Mouse (Mus musculus) heart, embryonic 15.5 days (tissue): Measurements from ENCODE around the gene C1s1. TPM values are rescaled to one million over a fixed set of nuclear protein-coding genes. Genes with fewer than 3 reads are reported as not detected.
A peak's percentile ranks its signal among the peaks of the same experiment; 100 is the strongest.
"Not testable (repeated sequence)": the region's sequence is repeated elsewhere in the genome, so short reads cannot be mapped to it uniquely, and the experiment has no call there.

Experiments used
- ATAC-seq: fragments of 200-750 bp; cut with Nextera tagmentation; replicated peaks from 2 replicates; pipeline ENCODE4 v1.8.0; 2017; ENCODE audit warnings: low read depth, moderate TSS enrichment; ENCODE audit not compliant: insufficient number of reproducible peaks, insufficient read depth, low FRiP score
- H3K27ac ChIP-seq: fragments of 300-500 bp; sonication (generic); 2 replicates; pipeline ENCODE4 v1.5.1; 2015; ENCODE audit warnings: mild to moderate bottlenecking, inconsistent platforms
- H3K27me3 ChIP-seq: fragments of 300-500 bp; sonication (generic); 2 replicates; pipeline ENCODE4 v1.6.1; 2015; ENCODE audit warnings: inconsistent platforms
- H3K36me3 ChIP-seq: fragments of 300-500 bp; sonication (generic); 2 replicates; pipeline ENCODE4 v1.6.1; 2015; ENCODE audit warnings: mild to moderate bottlenecking, inconsistent platforms
- H3K4me1 ChIP-seq: fragments of 300-500 bp; sonication (generic); replicated peaks from 2 replicates; pipeline ENCODE4 v1.6.1; 2015; ENCODE audit warnings: inconsistent platforms
- H3K4me2 ChIP-seq: fragments of 300-500 bp; sonication (generic); 2 replicates; pipeline ENCODE4 v1.6.1; 2015; ENCODE audit warnings: inconsistent platforms, mild to moderate bottlenecking, moderate library complexity
- H3K4me3 ChIP-seq: fragments of 300-500 bp; sonication (generic); 2 replicates; pipeline ENCODE4 v1.5.1; 2015; ENCODE audit warnings: mild to moderate bottlenecking, inconsistent platforms
- H3K9ac ChIP-seq: fragments of 300-500 bp; sonication (generic); 2 replicates; pipeline ENCODE4 v1.6.1; 2015; ENCODE audit warnings: mild to moderate bottlenecking, inconsistent platforms
- H3K9me3 ChIP-seq: fragments of 300-500 bp; sonication (generic); replicated peaks from 2 replicates; pipeline ENCODE4 v1.6.1; 2016; ENCODE audit warnings: inconsistent platforms
- WGBS: fragments of 180-500 bp; shearing (Covaris S2); methylation state at CpG from one replicate; pipeline ENCODE4 v1.1.7; 2015; ENCODE audit warnings: mixed read lengths; 5-methylcytosine and 5-hydroxymethylcytosine counted together
- polyA plus RNA-seq: library from polyadenylated mRNA; unstranded; fragments of >200 nt; fragmentation: Nextera tagmentation; extraction: Ambion mirVana; gene quantifications from 2 replicates; pipeline ENCODE4 v1.2.1, GENCODE M21; 2015

The C1s1 gene
- polyA plus RNA-seq, 1 experiment from 2014 or later = 2.0 TPM

DNA sequence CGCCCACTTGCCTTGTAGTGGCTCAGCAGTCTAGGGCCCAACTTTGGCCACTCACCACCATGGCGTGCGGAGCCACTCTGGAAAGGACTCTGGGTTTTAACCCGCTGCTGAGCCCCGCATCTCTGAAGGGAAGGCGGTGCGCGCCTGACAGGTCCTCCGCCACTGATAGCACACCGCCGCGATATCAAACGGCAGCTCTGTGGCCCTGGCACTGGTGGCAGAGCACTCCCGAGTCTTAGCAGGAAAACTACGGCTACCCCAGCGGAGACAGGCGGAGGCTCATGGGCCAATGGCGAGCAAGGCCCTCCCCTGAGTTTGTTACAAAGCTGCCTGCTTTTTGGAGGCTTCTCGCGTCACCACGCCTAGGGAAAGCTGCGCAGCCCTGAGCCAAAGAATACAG is 10.6 kb upstream of the C1s1 start:
- Histone ChIP-seq H3K4me1 (no peaks in the 10 kb centered on the region), H3K27me3 (no peaks in the 10 kb centered on the region), H3K36me3 (no peaks in the 10 kb centered on the region), H3K4me2 (no peak overlapping the region), H3K4me3 (no peak overlapping the region), H3K9me3 (0 out of 2 replicates have a peak, but pooled peaks cover 5% of the 10 kb centered on the region), H3K27ac (no peak overlapping the region), H3K9ac (no peak overlapping the region)
- no peak for ATAC-seq
- 61% methylated on average over 22 of the region's 22 CpGs for WGBS

DNA sequence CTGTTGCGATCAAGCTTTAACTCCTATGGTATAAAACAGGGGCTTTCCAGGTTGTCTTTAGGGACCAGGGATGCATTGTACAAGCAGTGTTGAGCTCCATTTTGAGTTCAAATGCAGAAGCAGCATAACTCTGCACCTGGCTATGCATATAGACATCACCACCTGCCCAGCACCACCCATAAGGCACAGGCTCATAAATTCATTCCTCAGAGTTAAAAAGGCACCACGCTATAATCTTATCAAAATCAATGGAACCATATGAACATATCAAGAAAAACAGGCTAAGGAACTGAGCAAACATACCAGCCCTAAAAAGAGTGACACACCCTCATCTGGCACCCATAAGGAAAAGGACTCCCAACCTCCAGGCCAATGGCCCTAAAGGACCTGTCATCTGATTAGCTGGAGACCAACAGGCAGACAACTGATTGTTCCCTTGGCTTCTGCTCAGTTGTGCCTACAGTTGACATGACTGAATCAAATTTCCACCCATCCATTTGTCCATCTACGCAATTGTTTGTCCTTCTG is 6.9 kb upstream of the C1s1 start:
- WGBS = 79% methylated on average over 3 of the region's 3 CpGs
- ATAC-seq = no peak

DNA sequence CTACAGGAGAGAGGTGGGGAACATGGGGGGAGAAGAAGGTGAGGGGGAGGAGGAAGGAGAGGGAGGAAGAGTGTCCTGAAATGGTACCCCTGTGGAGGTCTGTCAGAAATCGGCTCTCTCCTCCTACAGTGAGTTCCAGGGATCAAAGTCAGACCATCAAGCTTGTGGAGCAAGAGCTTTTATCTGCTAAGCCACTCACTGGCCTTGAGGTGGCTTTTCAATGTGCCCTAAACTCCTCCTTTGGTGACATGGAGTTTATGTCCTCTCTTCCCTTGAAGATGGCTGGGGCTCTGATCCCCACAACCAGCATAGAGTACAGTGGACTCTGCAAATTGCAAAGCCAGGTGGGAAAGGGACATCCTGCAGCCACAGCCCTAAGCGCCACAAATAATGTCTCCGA is 5.8 kb upstream of the C1s1 start:
- not testable (repeated sequence) for H3K27ac ChIP-seq, H3K9me3 ChIP-seq, ATAC-seq, H3K36me3 ChIP-seq, H3K9ac ChIP-seq, H3K4me2 ChIP-seq, H3K27me3 ChIP-seq, H3K4me3 ChIP-seq, H3K4me1 ChIP-seq
- 87% methylated on average over 3 of the region's 3 CpGs for WGBS

More for the DNA sequence above, 6.9 kb upstream of the C1s1 start:
- H3K4me2 ChIP-seq = no peak overlapping the region
- H3K27me3 ChIP-seq = no peaks in the 10 kb centered on the region
- no peaks in the 10 kb centered on the region for H3K4me1 ChIP-seq
- H3K9me3 ChIP-seq = 0 out of 2 replicates have a peak, but pooled peaks cover 5% of the 10 kb centered on the region
- H3K4me3 ChIP-seq = no peak overlapping the region
- H3K36me3 ChIP-seq = no peaks in the 10 kb centered on the region
- no peak overlapping the region for H3K9ac ChIP-seq
- no peak overlapping the region for H3K27ac ChIP-seq

DNA sequence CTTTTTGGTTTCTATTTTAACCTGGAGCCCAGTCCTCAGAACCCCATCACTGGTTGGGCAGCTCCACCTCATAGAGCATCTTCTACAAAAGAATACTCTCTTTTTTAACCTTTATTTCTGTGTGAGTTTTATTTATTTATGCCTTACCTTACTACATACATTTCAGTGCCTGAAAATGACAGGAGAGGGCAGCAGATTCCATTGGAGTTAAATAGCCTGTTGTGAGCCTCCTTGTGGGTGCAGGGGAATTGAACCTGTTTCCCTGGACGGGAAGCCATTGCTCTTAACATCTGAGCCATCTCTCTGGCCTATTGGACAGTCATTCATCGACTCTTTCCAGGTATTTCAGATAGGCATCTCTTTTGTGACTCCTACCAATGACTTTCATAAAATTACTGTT is 3.3 kb upstream of the C1s1 start:
- no peak overlapping the region for H3K9ac ChIP-seq
- H3K27me3 ChIP-seq = no peaks in the 10 kb centered on the region
- no peak overlapping the region for H3K4me2 ChIP-seq
- WGBS = 72% methylated on average over 2 of the region's 2 CpGs
- H3K36me3 ChIP-seq = no peaks in the 10 kb centered on the region
- 0 out of 2 replicates have a peak, but pooled peaks cover 4% of the 10 kb centered on the region for H3K9me3 ChIP-seq
- no peak overlapping the region for H3K27ac ChIP-seq
- H3K4me3 ChIP-seq = no peak overlapping the region
- ATAC-seq = no peak
- H3K4me1 ChIP-seq = no peaks in the 10 kb centered on the region

GRCm38 (mm10) chr6:124544466-124544865 is 2.3 kb upstream of the C1s1 start:
- Histone ChIP-seq H3K9me3 (no peaks in the 10 kb centered on the region), H3K4me3 (no peak overlapping the region), H3K36me3 (no peaks in the 10 kb centered on the region), H3K27ac (no peak overlapping the region), H3K4me2 (no peak overlapping the region), H3K4me1 (no peaks in the 10 kb centered on the region), H3K27me3 (no peaks in the 10 kb centered on the region), H3K9ac (no peak overlapping the region)
- no peak for ATAC-seq
- WGBS = 81% methylated on average over 6 of the region's 6 CpGs

DNA sequence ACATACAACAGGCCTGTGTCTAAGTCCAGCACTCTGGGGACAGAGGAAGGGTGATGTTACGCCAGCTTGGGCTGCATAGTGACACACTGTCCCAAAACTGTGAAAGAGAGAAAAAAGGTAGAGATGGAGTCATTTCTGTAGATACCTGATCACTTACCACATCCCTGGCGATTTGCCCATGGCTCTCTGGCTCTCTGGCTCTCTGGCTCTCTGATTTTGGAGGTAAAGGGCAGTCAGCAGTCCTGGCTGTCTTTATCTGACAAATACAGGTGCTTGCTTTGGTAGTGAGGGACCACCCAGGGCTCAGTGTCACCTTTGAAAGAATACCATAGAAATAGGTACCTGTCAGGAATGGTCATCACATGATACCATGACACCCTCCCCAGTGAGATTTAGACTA is 983 bp downstream of the C1s1 start:
- not testable (repeated sequence) for H3K27me3 ChIP-seq, H3K36me3 ChIP-seq, H3K4me2 ChIP-seq, H3K4me3 ChIP-seq, ATAC-seq, H3K9me3 ChIP-seq, H3K4me1 ChIP-seq, H3K27ac ChIP-seq, H3K9ac ChIP-seq
- WGBS = 77% methylated on average over 2 of the region's 2 CpGs

- H3K9me3 ChIP-seq, ATAC-seq, H3K9ac ChIP-seq, H3K36me3 ChIP-seq, H3K4me3 ChIP-seq, H3K27me3 ChIP-seq, H3K4me1 ChIP-seq, H3K27ac ChIP-seq, H3K4me2 ChIP-seq: not testable (repeated sequence)
- 69% methylated on average over 8 of the region's 8 CpGs for WGBS
These were observed 5.9 kb downstream of the C1s1 start for GRCm38 (mm10) chr6:124536125-124536829.

GRCm38 (mm10) chr6:124531077-124531476 is 11.1 kb downstream of the C1s1 start:
- Histone ChIP-seq H3K27me3 (no peaks in the 10 kb centered on the region), H3K36me3 (no peaks in the 10 kb centered on the region), H3K4me1 (no peaks in the 10 kb centered on the region), H3K27ac (no peak overlapping the region), H3K4me2 (no peak overlapping the region), H3K9ac (no peak overlapping the region), H3K9me3 (no peaks in the 10 kb centered on the region), H3K4me3 (no peak overlapping the region)
- ATAC-seq = no peak
- 65% methylated on average over 8 of the region's 8 CpGs for WGBS

DNA sequence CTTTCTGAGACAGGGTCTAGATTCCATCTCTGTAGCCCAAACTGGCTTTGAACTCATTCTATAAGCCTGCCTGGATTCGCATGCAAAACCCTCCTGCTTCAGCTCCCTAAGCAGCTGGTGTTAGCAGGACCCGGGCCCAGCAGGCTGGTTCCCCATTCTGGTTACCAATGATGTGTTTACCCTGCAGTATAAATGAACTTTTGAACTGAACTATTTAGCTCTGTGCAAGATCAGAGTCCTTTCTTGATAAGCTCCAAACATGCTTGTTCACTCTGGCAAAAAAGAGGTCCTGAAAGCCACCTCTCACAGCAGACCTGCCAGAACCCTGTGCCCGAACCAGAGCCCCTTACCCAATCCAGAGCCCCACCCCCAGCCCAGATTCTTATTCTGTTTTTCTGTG is 14.3 kb downstream of the C1s1 start:
- ATAC-seq = no peak
- Histone ChIP-seq H3K27ac (no peak overlapping the region), H3K27me3 (no peaks in the 10 kb centered on the region), H3K4me2 (no peak overlapping the region), H3K4me3 (no peak overlapping the region), H3K4me1 (no peaks in the 10 kb centered on the region), H3K9me3 (no peaks in the 10 kb centered on the region), H3K9ac (no peak overlapping the region), H3K36me3 (no peaks in the 10 kb centered on the region)
- WGBS = 61% methylated on average over 3 of the region's 3 CpGs

DNA sequence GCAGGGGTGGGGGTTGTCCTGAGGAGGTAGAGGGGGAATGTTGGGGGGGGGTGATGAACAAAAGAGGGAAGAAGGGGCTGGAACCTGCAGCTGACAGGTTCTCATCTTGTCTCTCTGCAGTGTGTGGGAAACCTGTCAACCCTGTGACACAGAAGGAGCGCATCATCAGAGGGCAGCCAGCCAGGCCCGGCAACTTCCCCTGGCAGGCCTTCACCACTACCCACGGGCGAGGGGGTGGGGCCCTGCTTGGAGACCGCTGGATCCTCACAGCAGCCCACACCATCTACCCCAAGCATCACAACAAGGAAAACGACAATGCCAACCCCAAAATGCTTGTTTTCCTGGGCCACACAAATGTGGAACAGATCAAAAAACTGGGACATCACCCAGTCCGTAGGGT is 20.1 kb downstream of the C1s1 start:
- ATAC-seq = not testable (repeated sequence)

GRCm38 (mm10) chr6:124517733-124518132 is 24.4 kb downstream of the C1s1 start:
- H3K27ac ChIP-seq, H3K4me3 ChIP-seq, H3K27me3 ChIP-seq, H3K4me1 ChIP-seq, H3K4me2 ChIP-seq, ATAC-seq, H3K9me3 ChIP-seq, H3K36me3 ChIP-seq, H3K9ac ChIP-seq: not testable (repeated sequence)
- 89% methylated on average over 4 of the region's 4 CpGs for WGBS

More for the DNA sequence above, 20.1 kb downstream of the C1s1 start:
- WGBS = 64% methylated on average over 7 of the region's 7 CpGs
- H3K4me3 ChIP-seq, H3K27me3 ChIP-seq, H3K4me1 ChIP-seq, H3K4me2 ChIP-seq, H3K27ac ChIP-seq, H3K9ac ChIP-seq, H3K9me3 ChIP-seq, H3K36me3 ChIP-seq: not testable (repeated sequence)

DNA sequence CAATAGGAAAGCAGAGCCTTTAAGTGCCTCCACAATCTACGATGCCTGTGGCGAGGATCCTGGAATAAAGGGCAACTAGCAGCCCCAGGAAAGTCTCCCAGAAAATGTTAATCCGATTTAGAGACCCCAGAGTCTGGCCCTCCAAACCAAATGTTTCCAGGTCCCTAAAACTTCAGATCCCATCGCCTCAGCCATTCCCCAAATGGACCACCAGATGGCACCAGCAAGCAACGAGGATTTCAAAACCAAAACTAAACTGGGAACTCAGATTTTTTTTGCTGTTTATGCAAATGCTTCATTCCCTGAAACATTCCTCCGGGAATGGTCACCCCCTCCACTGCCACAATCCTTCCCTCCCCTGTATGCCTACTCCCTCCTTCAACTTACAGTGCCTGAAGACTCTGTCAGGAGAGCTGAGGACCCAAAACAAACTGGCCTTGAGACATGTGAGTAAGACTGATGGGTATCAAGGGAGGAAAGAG is 29.8 kb downstream of the C1s1 start, which contains the start of gene C1ra:
C1ra (plus strand) TSS at position 51 of the 482 bp plus-strand sequence.
- Histone ChIP-seq H3K36me3 (no peaks in the 10 kb centered on the region), H3K9ac (no peak within 1 kb of the TSS), H3K27me3 (no peaks in the 10 kb centered on the region), H3K4me3 (peak within 1 kb of the TSS; percentile 41), H3K9me3 (no peaks in the 10 kb centered on the region), H3K27ac (no peak within 1 kb of the TSS), H3K4me1 (no peaks in the 10 kb centered on the region), H3K4me2 (peak within 1 kb of the TSS; percentile 69)
- WGBS = 3% methylated on average over 6 of the region's 6 CpGs
- no peak for ATAC-seq
